Mouse (Mus musculus): ENCODE measurements around the gene Cenpc1.

The Cenpc1 gene

DNA sequence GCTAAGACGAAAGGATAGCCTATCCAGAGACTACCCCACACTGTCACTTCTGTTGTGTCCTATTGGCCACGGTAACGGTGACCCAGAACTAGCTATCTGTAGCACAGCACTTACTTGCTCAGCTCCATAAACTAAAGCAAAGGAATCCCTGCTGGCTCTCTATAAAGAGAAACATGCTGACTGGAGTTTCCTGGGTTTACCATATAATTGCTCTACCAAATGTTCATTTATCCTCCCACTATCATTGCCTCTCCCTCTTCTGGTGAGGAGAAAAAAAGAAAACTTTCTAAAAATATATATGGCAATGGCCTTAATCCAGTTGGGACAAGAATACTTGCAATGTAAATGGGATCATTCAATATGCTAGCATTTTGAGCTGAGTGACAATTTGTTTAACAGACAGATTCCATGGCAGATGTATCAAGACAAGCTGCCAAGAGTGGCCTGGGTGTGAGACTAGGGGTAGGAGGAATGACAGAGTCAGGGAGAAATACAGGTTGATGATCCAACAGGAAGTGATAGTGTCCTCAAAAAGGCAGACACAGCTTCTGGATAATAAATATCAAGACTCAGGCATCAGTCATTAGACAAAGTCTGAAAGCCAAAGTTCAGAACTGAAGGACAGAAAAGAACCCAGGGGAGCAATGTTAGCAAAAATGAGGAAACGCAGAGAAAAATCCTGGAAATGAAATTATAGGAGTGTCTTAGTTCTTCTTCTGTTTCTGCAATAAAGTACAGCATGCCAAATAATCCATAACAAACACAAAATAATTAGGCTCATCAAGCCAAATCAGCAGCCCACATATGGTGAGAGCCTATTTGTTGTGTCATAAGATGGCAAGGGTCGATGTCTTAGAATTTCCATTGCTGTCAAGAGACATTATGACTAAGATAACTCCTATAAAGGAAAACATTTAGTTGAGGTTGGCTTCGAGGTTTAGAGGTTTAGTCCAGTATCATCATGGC is 68.6 kb downstream of the Cenpc1 start:
- DNase-seq (ENCODE audit: low spot score in 2 of 2), result peak; percentile 12 to 25

DNA sequence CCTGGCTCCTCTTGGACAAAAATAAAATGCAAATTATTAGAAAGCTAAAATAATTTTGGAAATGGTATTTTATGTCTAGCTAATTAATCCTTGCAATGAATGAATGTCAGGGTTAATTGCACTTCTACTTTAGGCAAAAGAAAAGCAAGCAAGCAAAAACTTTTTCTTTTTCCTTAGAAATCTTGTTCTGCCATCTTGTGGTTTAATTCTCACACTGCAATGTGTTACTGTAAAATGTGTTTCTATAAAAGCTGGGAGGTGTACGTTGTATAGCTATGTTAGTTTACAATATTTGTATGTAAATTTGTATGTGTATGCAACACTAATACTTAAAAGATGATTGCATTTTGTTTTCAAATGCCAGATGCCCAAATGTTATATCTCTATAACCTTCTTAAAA is 70.8 kb downstream of the Cenpc1 start:
- DNase-seq (ENCODE audit: low spot score in 2 of 2), result no peak

- no peak for DNase-seq (ENCODE audit: low spot score in 2 of 2)
Observed at GRCm38 (mm10) chr5:85992805-85993721, 72.3 kb downstream of the Cenpc1 start.

GRCm38 (mm10) chr5:85992055-85992454 is 73.3 kb downstream of the Cenpc1 start:
- no peak for DNase-seq (ENCODE audit: low spot score in 2 of 2)

GRCm38 (mm10) chr5:85987516-85987863 is 77.9 kb downstream of the Cenpc1 start:
- DNase-seq (ENCODE audit: low spot score in 2 of 2), result no peak

DNA sequence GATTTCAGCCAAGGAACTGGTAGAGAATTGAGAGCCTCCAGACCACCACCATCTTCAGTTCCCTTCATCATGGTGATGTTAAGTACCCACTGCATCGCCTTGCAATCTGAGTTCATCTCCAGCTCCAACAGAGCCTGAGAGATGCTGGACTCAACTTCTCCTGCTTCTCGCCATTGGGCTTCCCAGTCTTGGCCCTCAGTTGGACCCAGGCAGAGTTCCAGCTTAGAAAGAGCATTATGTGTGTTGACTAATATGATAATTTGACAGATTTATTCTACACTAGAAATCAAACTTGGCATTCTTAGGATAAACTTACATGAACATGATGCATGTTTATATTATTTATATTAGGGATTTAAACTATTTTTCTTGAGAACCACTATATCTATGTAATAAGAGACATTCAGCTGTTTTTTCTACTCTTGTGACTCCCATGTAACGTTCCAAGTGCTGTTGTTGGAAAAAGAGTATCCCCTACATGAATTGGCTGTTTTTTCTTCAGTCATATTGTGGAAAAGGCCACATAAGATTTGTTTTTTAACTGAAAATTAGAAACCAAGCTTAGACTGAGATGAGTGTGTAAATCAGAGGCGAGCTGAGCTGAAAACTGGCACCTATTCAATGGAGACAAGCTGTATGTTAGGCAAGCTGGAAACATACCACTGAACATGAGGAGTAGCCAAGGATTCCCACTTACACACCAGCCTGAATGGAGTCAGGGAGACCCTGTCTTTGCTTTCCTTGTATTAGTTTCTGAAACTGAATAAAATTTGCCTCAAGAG is 78.5 kb downstream of the Cenpc1 start:
- no peak for DNase-seq (ENCODE audit: low spot score in 2 of 2)

GRCm38 (mm10) chr5:85977646-85978426 is 87.5 kb downstream of the Cenpc1 start:
- DNase-seq (ENCODE audit: low spot score in 2 of 2), result no peak

DNA sequence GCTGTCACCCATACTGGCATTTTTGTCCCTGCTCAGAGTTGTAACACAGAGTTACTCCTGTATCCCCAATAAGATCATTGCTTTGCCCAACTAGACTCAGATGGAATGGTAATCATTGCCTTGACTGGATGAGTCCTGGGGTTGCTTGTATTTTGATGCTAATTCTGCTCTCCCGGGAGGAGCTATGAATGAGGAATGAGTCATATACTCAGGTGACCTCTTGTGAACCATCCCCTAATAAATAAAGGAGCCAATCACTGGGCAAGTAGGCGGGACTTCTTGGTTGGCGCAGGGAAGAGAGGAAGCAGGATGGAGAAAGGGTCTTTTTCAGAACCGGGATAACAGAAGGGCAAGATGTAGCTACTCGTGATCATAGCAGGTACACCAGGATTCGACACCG is 102.6 kb downstream of the Cenpc1 start:
- no peak for DNase-seq (ENCODE audit: low spot score in 2 of 2)

Measured in left cerebral cortex, adult 9 months (tissue).